Mouse (Mus musculus): ENCODE results near the gene Smim20.

DNA sequence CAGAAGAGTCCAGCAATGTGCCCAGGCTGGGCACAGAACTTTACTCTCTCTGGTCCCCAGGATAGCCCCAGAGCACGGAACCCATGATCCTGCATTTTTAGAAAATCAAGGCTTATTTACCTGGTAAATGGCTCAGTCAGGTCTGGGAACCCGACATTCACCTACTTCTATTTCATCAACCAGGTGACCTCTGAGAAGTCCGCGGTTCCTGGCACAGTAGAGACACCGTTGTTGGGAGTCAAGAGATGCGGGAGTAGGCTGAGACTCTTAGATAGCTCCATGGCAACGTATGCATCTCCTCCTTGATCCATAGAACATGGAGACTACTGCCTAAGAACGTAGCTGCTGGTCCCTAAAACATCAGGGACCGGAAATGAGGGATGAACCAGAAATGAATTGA is 55.0 kb downstream of the Smim20 start:
- TF ChIP-seq CTCF (IDR thresholded peaks at IDR 0.05; ENCODE audit: insufficient read depth, low read depth, low read length) (no peak), POLR2A (IDR thresholded peaks at IDR 0.05; ENCODE audit: insufficient read depth, low read depth, low read length) (no peak)

Data from olfactory bulb, adult 2 months (tissue).